Mouse (Mus musculus) MEL-GATA-1-ER (cell line): ENCODE results near the gene Mfap2.
A peak's percentile ranks its signal among the peaks of the same experiment; 100 is the strongest.

ENCODE experiments used
- DNase-seq: peaks from one replicate; pipeline ENCODE4 v3.0.0-alpha.2; 2012; ENCODE audit warnings: low read depth; ENCODE audit errors: extremely low read depth

Mfap2 gene

GRCm38 (mm10) chr4:141010118-141010517 lies at the start of gene Mfap2:
Mfap2 (plus strand) TSS chr4:141010418.
- no peak for DNase-seq

- DNase-seq = peak; percentile 97
Measured at GRCm38 (mm10) chr4:140960781-140961466, 49.3 kb upstream of the Mfap2 start, which contains the start of gene Sdhb. Sdhb (plus strand) TSS chr4:140961203.

GRCm38 (mm10) chr4:140961467-140962206 lies 48.6 kb upstream of the Mfap2 start:
- no peak for DNase-seq

- DNase-seq = no peak
Measured at GRCm38 (mm10) chr4:140962207-140962909, 47.9 kb upstream of the Mfap2 start.

- DNase-seq = no peak
Measured at GRCm38 (mm10) chr4:140962950-140963349, 47.3 kb upstream of the Mfap2 start.

- DNase-seq = no peak
Measured at GRCm38 (mm10) chr4:140963941-140964597, 46.1 kb upstream of the Mfap2 start.

- DNase-seq = no peak
Measured at GRCm38 (mm10) chr4:140964620-140965019, 45.6 kb upstream of the Mfap2 start.

GRCm38 (mm10) chr4:140967386-140968159 lies 42.6 kb upstream of the Mfap2 start:
- DNase-seq = no peak

GRCm38 (mm10) chr4:140971691-140972090 lies 38.5 kb upstream of the Mfap2 start:
- no peak for DNase-seq

- DNase-seq = no peak
Measured at GRCm38 (mm10) chr4:140974408-140974807, 35.8 kb upstream of the Mfap2 start.

- DNase-seq = no peak
Measured at GRCm38 (mm10) chr4:140975356-140975755, 34.9 kb upstream of the Mfap2 start.

- DNase-seq = no peak
Measured at GRCm38 (mm10) chr4:140977278-140977677, 32.9 kb upstream of the Mfap2 start.

GRCm38 (mm10) chr4:140977886-140978692 lies 32.1 kb upstream of the Mfap2 start:
- peak; percentile 25 for DNase-seq

GRCm38 (mm10) chr4:140981605-140982004 lies 28.6 kb upstream of the Mfap2 start:
- no peak for DNase-seq

GRCm38 (mm10) chr4:140982808-140983207 lies 27.4 kb upstream of the Mfap2 start:
- no peak for DNase-seq

- peak; percentile 90 for DNase-seq
Measured at GRCm38 (mm10) chr4:140983442-140983841, 26.8 kb upstream of the Mfap2 start.

GRCm38 (mm10) chr4:140984544-140984943 lies 25.7 kb upstream of the Mfap2 start:
- DNase-seq = no peak

GRCm38 (mm10) chr4:140986024-140986710 lies 24.1 kb upstream of the Mfap2 start:
- DNase-seq = no peak

GRCm38 (mm10) chr4:140986711-140987395 lies 23.4 kb upstream of the Mfap2 start, which contains the start of gene Atp13a2:
Atp13a2 (plus strand) TSS chr4:140986873.
- no peak for DNase-seq
